Mouse (Mus musculus) cerebellum, adult 2 months (tissue): ENCODE data around the gene Cds1. TPM values are rescaled to one million over a fixed set of nuclear protein-coding genes. Genes with fewer than 3 reads are reported as not detected.

Experiments
- DNase-seq, 2 experiments: peaks; one replicate each; pipeline ENCODE4 v3.0.0; 2021
- H3K27ac ChIP-seq: fragments of 200-500 bp; 2 replicates; pipeline ENCODE4 v1.5.1; 2012; ENCODE audit warnings: low read length, control low read depth, inconsistent platforms; ENCODE audit not compliant: insufficient read depth
- H3K27me3 ChIP-seq: fragments of 200-500 bp; 2 replicates; pipeline ENCODE4 v1.6.1; 2012; ENCODE audit warnings: inconsistent platforms, mild to moderate bottlenecking, low read length, moderate library complexity; ENCODE audit not compliant: control insufficient read depth, insufficient read depth
- H3K4me1 ChIP-seq: fragments of 200-500 bp; 2 replicates; pipeline ENCODE4 v1.6.1; 2011; ENCODE audit warnings: low read length; ENCODE audit not compliant: control insufficient read depth, insufficient read depth
- H3K4me3 ChIP-seq: fragments of 200-500 bp; replicated peaks from 2 replicates; pipeline ENCODE3; 2011; ENCODE audit warnings: mild to moderate bottlenecking, low read depth, low read length, control low read depth; ENCODE audit not compliant: insufficient read depth
- CTCF ChIP-seq: fragments of 200-500 bp; IDR thresholded peaks from 2 replicates; pipeline ENCODE4 v1.5.1; 2011; ENCODE audit warnings: low read depth, mild to moderate bottlenecking, control low read depth, low read length, moderate library complexity, borderline replicate concordance; ENCODE audit not compliant: insufficient read depth
- POLR2A ChIP-seq: fragments of 200-500 bp; IDR thresholded peaks from 2 replicates; pipeline ENCODE4 v1.6.1; 2011; ENCODE audit warnings: low read length, control low read depth, borderline replicate concordance; ENCODE audit not compliant: insufficient read depth
- WGBS: fragments of 180-500 bp; shearing (Covaris S2); methylation state at CpG from one replicate; pipeline ENCODE4 v1.1.7; 2018; 5-methylcytosine and 5-hydroxymethylcytosine counted together
- polyA plus RNA-seq: library from polyadenylated mRNA; depleted of rRNA; stranded (reverse); fragments of >200 nt; gene quantifications from 2 replicates; pipeline ENCODE4 v1.2.3, GENCODE M21; 2012

Cds1 gene
- polyA plus RNA-seq, 1 experiment = 97.8 TPM

DNA sequence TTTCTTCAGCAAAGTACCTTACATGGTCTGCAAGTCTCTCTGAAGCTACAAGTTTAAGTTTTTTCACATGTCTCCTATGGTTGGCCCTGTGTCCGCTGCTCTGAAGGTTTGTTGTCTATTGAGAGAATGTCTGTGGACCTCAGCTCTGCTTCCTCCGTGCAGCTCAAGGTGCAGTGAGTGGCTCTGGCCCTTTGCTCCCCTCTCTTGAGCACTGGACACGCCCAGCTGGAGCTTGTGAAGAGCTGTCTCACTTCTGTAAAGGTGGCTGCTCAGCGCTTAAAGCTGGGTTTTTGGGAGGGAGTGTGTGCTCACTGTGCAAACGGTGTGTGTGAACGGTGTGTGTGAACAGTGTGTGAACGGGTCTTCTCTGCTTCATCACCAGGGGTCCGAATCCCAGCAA is 56.1 kb downstream of the Cds1 start:
- WGBS = 71% methylated on average over 8 of the region's 8 CpGs
- TF ChIP-seq CTCF (no peak), POLR2A (no peak)
- Histone ChIP-seq H3K27me3 (no peaks in the 10 kb centered on the region), H3K4me3 (no peak overlapping the region), H3K4me1 (no peaks in the 10 kb centered on the region), H3K27ac (no peak overlapping the region)
- no peak for DNase-seq

DNA sequence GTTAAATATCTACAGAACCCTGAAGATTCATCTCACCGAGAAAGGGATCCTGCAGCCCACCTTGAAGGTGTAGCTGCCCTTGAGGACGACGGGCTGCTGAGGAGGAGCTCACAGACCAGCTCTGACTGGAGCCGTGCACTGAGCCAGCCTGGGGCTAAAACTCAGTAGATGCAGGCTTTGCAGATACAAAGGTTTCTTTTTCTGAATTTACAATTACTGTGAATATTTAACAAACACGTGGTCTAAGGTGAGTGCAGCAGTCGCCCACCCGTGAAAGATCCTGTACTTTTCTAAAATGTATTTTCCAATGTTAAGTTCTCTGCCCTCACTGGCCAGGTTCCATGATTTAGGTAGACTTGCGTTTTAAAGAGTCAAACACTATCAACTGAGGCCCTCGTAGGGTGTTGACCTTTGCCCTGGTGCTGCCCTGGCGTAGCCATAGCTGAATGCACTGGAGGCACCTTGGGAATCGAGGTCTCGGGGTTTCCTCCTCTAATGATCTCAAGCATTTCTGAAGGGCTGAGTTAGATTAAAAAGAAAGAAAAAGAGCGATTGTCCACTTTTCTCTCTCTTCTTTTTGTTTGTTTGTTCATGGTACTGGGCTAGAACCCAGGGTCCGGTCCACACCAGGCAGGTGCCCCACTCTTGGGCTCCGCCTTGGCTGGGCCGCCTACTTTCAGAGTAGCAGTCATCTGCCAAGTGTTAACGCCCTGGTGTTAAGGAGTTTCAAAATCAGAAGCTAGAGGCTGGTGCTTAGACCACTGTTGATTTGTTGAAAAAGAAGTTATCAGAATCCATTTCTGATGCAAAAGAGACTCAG is 56.8 kb downstream of the Cds1 start:
- Histone ChIP-seq H3K27ac (no peak overlapping the region), H3K27me3 (no peaks in the 10 kb centered on the region), H3K4me1 (0 out of 2 replicates have a peak, but pooled peaks cover 5% of the 10 kb centered on the region), H3K4me3 (no peak overlapping the region)
- DNase-seq = no peak
- TF ChIP-seq CTCF = no peak
- TF ChIP-seq POLR2A = no peak
- WGBS = 74% methylated on average over 17 of the region's 17 CpGs

DNA sequence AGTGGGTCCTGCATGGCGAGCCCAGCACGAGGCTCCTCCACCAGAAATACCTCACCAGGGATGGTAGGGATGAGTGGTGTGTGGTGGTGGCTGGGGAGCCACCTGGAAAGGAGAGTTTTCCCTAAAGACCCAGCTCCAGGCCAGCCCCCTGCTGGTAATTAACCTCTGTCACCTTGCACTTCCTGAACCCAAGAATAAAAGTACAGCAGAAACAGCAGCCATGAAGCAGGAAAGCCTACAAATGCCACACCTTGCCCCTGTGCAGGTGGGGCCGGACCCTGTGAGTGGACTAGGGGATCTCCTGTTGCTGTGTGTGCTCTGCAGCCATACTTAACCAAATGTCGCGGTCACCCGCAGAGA is 57.4 kb downstream of the Cds1 start:
- H3K27me3 ChIP-seq = no peaks in the 10 kb centered on the region
- H3K4me3 ChIP-seq = no peak overlapping the region
- 66% methylated on average over 6 of the region's 6 CpGs for WGBS
- TF ChIP-seq POLR2A (no peak), CTCF (no peak)
- DNase-seq = no peak
- 0 out of 2 replicates have a peak, but pooled peaks cover 6% of the 10 kb centered on the region for H3K4me1 ChIP-seq
- H3K27ac ChIP-seq = no peak overlapping the region

DNA sequence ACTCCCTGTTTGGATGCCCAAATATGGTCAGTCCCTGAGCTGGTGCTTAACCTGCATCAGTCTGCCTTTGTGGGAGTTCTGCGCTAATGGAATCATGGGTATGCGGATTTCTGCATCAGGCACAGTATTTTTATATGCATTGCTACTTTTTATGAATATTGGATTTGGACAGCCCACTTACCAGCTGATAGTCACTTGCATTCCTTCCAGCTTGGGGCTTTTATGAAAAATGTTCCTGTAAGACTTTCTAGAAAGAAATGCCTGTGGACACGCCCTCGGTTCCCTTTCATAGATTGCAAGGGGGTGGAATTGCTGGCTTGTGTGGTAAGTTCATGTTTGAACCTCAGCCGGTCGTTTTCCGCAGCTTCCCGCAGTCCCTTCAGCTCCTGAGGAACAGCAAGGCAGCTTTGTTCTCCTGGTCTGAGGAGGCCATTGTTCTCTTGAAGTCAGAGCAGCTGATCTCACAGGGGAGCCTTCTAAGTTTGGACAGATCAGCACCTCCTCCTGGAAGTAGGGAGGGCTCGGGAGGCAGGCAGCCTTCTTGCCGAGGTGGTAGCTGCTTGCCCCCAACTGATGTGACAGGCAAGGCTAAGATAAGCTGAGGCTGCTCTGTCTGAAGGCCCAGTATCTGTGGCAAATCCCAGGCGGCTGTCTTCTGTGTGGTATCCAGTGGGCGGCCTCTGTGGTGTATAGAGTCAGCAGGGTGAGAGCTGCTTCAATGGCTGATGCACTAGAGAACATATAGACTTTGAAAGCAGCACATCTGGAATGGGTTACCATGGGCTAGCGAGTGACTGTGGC is 60.4 kb downstream of the Cds1 start:
- Histone ChIP-seq H3K4me3 (no peak overlapping the region), H3K27ac (no peak overlapping the region), H3K27me3 (no peaks in the 10 kb centered on the region), H3K4me1 (peaks cover 12% of the 10 kb centered on the region)
- no peak for TF ChIP-seq CTCF
- no peak for TF ChIP-seq POLR2A
- WGBS = 58% methylated on average over 13 of the region's 13 CpGs
- DNase-seq = no peak

DNA sequence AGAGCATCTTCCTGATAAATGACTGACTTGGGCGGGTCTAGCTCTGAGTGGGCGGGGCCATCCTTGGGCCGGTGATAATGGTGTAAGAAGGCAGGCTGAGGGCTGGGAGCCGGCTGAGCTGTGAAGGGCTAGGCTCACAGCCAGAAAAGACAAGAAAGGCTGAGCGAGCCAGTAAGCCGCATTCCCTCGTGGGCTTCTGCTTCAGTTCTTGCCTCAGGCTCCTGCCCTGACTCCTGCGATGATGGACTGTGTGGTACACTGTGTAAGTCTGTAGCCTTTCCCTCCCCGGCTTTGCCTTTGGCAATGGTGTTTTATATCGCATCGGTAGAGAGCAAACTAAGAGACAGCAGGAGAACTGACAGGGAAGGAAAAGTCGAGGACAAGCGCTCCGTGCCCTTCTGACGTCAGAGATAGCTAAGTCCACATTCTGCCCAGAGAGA is 61.6 kb downstream of the Cds1 start:
- Histone ChIP-seq H3K4me3 (peak overlapping the region; percentile 11), H3K27me3 (no peaks in the 10 kb centered on the region), H3K27ac (no peak overlapping the region), H3K4me1 (peaks cover 18% of the 10 kb centered on the region)
- DNase-seq = peak; percentile 49 to 60
- 3% methylated on average over 15 of the region's 15 CpGs for whole genome bisulfite sequencing
- no peak for TF ChIP-seq POLR2A
- TF ChIP-seq CTCF = no peak

DNA sequence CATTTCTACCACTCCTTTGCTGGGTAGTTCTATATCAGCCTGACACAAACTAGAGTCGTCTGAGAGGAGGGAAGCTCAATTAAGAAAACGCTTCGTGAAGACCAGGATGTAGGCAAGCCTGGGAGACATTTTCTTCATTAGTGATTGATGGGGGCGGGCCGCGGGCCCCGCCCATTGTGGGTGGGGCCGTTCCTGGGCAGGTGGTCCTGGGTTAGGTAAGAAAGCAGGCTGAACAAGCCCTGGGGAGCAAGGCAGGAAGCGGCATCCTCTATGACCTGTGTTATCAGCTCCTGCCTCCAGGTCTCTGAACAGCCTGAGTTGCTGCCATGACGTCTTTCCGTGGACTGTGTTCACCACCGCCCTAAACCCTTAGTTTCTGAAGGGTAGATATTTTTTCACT is 62.5 kb downstream of the Cds1 start:
- H3K4me3 ChIP-seq = no peak overlapping the region
- peaks cover 26% of the 10 kb centered on the region for H3K4me1 ChIP-seq
- WGBS = 61% methylated on average over 12 of the region's 12 CpGs
- H3K27ac ChIP-seq = no peak overlapping the region
- DNase-seq = no peak
- TF ChIP-seq CTCF (no peak), POLR2A (no peak)
- no peaks in the 10 kb centered on the region for H3K27me3 ChIP-seq

DNA sequence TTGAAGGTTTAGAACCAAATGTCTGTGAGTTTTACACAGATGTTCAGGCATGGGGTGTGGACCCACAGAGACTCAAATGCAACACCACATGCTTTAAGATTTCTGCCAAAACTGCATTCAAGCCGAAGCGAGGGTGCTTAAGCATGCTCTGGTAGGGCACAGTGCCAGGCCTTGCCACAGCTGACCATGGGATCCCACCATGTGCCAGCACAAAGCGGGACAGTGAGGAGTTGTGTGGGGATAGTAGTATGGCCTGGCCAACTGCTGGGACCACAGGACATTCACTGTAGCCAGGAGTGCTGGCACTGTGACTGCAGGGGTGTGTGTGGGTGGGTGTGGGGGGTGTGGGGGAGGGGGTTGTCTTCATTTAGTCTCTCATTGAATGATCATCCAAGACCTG is 64.0 kb downstream of the Cds1 start:
- WGBS = 28% methylated on average over 3 of the region's 3 CpGs

More for the DNA sequence above, 64.0 kb downstream of the Cds1 start:
- Histone ChIP-seq H3K4me3 (no peak overlapping the region), H3K4me1 (peaks cover 29% of the 10 kb centered on the region), H3K27me3 (no peaks in the 10 kb centered on the region), H3K27ac (no peak overlapping the region)
- DNase-seq = no peak
- TF ChIP-seq POLR2A (no peak), CTCF (no peak)
